Mouse (Mus musculus) embryo, embryonic 9.5 days (tissue): ENCODE data around the gene 5330417C22Rik.
"Not testable (repeated sequence)": the region's sequence is repeated elsewhere in the genome, so short reads cannot be mapped to it uniquely, and the experiment has no call there.

ENCODE experiments used
- DNase-seq: peaks from one replicate; pipeline ENCODE4 v3.0.0-alpha.2; 2017; ENCODE audit errors: extremely low spot score

5330417C22Rik gene

GRCm38 (mm10) chr3:108533114-108533885 lies 3.0 kb downstream of the 5330417C22Rik start:
- DNase-seq, result no peak

- no peak for DNase-seq
Observed at GRCm38 (mm10) chr3:108528489-108528888, 7.8 kb downstream of the 5330417C22Rik start.

GRCm38 (mm10) chr3:108523415-108523814 lies 12.9 kb downstream of the 5330417C22Rik start:
- DNase-seq, result no peak

DNA sequence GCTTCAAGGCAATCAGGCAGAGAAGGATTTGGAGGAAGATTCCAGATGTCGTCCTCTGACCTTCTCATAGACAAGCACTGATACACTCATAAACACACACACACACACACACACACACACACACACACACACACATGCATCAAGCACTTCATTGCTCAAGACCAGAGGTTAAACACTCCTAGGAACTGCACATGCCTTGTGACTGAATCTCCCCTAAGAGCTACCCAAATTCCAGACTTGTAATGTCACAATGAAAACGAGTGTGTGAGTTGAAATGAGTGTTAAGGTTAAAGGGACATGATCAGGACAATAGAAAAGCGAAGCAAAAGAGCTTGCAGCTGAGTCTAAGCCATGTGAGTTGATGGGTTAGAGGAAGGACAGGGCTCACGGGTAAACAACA lies 18.1 kb downstream of the 5330417C22Rik start:
- no peak for DNase-seq

GRCm38 (mm10) chr3:108513465-108513864 lies 22.9 kb downstream of the 5330417C22Rik start:
- DNase-seq, result no peak

DNA sequence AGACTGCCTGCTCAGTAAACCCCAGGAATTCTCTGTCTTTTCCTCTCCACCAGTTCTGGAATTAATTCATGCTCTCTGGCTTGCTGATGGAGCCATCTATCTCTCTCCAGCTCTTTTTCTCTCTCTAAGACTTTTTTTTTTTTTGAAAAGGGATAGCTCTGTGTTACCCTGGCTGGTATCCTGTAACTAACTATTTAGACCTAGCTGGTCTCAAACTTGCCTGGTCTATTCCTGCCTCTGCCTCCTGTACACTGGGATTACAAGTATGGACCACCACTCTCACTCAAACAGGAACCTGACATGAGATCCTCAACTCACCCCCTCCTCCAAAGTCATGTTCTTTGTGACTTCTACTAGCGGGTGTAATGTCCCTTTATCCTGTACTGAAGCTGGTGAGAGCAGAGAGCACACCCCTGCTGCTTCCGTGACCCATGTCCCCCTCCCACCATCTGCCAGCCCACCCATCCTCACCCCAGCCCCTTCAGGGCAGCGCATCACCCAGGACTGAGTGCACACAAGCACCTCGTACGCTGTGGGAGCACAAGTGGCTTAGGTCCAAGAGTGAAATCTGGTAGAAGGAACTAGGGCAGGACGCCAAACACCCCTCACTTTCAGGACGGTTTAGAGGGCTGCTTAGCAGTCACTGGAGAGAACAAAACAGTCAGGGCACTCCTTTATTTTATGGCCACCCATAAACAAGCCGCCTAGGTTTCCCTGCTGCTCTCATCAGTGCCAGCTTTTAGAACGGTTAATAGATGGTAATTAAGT lies 25.4 kb downstream of the 5330417C22Rik start:
- no peak for DNase-seq

DNA sequence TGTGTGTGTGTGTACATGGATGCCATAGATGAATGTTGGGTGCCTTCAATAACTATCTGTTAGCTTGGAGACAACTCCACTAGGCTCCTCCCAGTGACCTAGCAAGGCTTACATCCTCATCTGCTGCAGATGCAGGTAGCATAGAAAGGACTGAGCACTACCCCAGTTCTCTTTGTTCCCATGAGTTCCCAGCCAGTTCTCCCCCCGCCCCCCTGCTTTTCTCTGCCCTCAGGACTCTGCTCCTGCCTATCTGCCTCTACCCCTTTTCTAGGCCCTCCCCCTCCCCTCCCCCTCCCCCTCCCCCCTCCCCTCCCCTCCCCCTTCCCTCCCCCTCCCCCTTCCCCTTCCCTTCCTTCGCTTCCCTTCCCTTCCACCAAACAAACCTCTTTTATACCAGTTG lies 26.2 kb downstream of the 5330417C22Rik start:
- DNase-seq, result no peak

GRCm38 (mm10) chr3:108508745-108509474 lies 27.4 kb downstream of the 5330417C22Rik start:
- DNase-seq, result no peak

DNA sequence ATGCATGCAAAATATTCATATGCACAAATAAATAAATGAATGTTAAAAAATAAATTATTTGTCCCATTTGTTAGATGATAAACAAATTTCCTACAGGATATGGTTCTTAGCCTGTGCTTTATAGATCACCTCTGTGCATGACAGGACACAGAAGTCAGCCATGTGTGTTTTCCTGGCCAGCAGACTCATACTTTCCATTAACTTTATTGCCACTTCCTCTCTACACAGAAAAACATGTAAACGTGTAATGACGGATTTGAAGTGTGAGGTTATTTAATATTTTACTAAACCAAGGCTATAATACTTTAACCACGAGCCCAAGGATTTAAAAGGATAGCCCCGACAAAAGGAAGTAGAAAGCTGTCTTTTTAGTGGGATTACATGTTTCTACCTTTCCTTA lies 32.4 kb downstream of the 5330417C22Rik start:
- DNase-seq, result no peak

- DNase-seq, result not testable (repeated sequence)
Observed at GRCm38 (mm10) chr3:108501411-108501810, 34.9 kb downstream of the 5330417C22Rik start.

GRCm38 (mm10) chr3:108499826-108500225 lies 36.5 kb downstream of the 5330417C22Rik start:
- DNase-seq, result no peak

DNA sequence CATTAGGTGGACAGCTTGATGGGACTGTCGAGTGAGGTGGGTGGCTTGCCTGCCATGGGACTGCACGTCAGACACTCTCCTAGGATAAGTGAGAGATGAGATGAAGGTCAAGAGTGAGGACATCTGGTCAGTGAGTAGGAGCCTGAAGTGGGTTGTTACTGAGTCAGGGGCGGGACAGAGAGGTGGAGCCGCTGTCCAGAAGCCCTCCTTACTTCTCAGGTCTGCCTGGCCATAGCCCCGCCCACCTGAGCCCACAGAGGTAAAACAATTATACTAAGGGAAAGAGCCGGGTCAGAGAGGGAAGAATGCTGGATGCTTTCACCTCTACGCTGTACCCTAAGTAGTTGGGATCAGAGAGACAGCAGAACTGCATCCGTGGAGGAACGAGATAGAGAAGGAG lies 38.7 kb downstream of the 5330417C22Rik start:
- DNase-seq, result no peak

GRCm38 (mm10) chr3:108495486-108495885 lies 40.9 kb downstream of the 5330417C22Rik start:
- DNase-seq, result no peak

DNA sequence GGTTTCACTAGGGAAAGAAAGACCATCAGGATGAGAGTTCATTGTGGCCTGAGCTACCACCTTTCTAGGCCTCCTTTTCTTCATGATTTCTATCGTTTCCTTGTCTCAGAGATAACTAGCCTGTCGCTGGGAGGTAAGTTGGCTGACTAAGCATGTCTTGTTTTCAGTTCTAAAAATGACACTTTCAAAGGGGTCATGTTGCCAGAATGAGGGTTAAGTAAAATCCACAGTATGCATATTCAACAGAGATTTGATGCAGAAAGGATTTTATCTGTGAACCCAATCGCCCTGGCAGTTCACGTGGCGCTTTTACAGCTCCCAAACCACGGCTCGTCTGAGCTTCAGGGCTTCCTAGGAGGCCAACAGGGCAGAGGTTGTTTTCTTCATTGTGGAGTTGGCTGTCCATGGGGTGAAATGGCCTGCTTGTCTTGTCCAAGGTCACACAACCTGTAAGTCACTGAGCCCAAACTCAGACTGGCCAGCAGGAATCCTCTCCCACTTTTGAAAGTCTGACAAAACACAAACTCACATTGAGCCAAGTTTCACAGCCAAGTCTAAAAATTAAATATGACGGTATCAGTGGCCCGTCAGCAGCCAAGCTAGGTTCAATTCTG lies 41.4 kb downstream of the 5330417C22Rik start:
- DNase-seq, result no peak

DNA sequence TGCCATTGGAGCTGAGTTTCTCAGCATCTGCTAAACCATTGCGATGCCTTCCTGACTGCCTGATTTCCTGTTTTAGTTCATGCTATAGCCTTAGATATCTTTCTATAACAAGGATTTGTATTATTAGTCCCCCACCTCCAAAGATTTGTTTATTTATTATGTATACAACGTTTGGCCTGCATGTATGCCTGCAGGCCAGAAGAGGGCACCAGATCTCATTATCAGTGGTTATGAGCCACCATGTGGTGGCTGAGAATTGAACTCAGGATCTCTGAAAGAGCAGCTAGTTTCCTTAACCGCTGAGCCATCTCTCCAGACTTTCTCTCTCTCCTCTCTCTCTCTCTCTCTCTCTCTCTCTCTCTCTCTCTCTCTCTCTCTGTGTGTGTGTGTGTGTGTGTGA lies 46.4 kb downstream of the 5330417C22Rik start:
- no peak for DNase-seq

DNA sequence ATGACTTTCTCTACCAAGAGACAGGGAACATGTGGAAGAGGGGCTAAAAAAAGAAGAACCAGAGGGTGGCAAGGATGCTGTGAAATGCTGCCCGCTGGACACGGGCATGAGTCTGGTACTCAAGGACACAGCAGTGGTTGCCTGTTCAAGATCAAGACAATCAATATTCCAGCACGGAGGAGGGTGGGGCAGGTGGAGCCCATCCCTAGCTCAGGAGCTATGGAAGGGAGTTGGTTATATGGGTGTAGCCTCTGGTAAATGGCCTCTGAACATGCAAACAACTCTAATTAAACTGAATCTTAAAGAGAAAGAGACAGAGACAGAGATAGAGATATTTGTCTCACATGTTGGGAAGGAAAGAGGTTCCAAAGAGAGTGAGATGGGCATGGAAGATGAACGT lies 51.6 kb downstream of the 5330417C22Rik start:
- no peak for DNase-seq

DNA sequence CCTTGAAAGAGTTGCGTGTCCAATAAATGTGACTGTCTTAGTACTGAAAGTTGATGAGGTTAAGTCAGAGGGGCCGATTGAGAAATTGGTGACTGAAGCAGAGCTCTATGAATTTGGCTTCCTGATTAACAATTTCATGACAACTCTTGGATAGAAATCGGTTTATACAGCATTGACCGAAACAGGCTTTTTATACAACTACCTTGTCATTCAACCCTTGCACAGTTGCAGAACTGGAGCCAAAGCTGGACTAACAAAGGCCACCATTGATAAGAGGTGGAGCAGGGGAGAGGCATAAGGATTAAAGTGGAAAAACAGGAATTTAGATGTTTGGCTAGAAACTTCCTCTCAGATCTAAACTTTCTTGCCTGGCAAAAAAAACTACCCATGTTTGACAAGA lies 57.5 kb downstream of the 5330417C22Rik start:
- no peak for DNase-seq

DNA sequence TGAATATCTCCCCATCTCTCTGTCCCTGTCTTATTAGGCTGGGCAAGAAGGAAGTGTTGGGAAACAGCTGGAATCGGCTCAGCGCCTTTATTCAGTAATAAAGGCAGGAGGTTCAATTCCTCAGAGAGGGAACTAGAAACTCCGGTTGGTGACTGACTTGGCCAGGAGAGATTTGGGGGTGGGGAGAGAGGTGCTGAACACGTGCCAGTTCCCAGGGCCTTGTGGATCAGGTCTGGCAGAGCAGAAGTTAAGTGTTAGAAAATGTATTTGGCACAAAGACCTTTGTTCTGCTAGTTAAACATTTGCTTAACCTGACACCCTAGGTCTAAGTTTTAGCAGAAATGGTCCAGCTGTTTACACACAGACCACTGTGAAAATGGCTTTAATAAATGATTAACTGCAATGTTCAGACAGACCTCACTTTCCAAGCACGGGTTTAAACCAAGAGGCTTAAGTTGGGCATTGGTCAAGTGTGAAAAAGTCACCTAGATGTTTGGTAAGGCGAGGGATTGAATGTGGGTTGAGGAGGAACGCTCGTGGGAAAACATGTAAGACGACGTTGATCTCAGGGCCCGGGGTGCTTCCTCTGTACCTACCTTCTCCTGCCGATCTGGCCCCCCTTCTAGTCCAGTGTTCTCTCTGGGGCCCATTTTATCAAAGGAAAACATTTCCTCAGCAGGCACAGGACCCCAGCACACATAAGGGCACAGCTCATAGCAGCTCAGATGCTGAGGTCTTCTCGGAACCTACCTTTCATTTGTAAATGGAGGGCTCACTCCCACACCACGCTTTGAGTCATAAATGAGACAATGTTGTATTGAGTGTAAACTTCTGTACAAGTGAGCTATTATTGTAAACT lies 59.3 kb downstream of the 5330417C22Rik start:
- DNase-seq, result no peak

DNA sequence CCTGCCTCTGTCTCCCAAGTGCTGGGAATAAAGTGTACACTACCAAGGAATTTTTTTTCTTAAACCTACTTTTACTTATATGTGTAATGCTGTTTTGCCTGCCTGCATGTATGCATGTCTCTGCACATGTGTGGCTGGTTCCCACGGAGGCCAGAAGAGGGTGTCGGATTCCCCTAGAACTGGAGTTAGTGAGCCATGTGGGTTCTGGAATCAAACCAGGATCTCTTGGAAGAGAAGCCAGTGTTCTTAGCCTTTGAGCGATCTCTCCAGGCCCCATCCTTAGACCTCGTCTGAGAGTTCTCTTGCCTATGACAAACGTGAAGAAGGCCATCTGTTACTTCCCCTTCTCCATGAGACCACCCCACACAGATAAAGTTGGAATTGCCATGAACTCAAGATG lies 60.8 kb downstream of the 5330417C22Rik start:
- DNase-seq, result no peak

- no peak for DNase-seq
Observed at GRCm38 (mm10) chr3:108474969-108475368, 61.4 kb downstream of the 5330417C22Rik start.

- peak; percentile 20 for DNase-seq
Observed at GRCm38 (mm10) chr3:108467760-108468159, 68.6 kb downstream of the 5330417C22Rik start.
